Mouse (Mus musculus) C2C12 (cell line): ENCODE measurements at regions not wholly inside any gene's neighbourhood (a gene's known extent, or its start where the extent isn't known, plus 50 kb on each side); places are given as distances from the start of the nearest gene placed in this dataset.

Experiments used
- H3K27me3 ChIP-seq: one replicate; pipeline ENCODE4 v1.6.1; 2011; ENCODE audit not compliant: control insufficient read depth, insufficient read depth, insufficient read length
- H3K36me3 ChIP-seq: one replicate; pipeline ENCODE4 v1.6.1; 2011; ENCODE audit not compliant: control insufficient read depth, insufficient read depth
- H3K4me3 ChIP-seq: one replicate; pipeline ENCODE4 v1.5.1; 2011; ENCODE audit warnings: mild to moderate bottlenecking, control low read depth; ENCODE audit not compliant: poor library complexity, insufficient read depth, severe bottlenecking
- H3K79me2 ChIP-seq: one replicate; pipeline ENCODE4 v1.6.1; 2011; ENCODE audit not compliant: control insufficient read depth, insufficient read depth
- H3K79me3 ChIP-seq: one replicate; pipeline ENCODE4 v1.6.1; 2011; ENCODE audit warnings: low read depth, control low read depth
- H3ac ChIP-seq: one replicate; pipeline ENCODE3; 2011; ENCODE audit warnings: low read depth; ENCODE audit not compliant: control insufficient read depth, insufficient read length
- CEBPB ChIP-seq: IDR thresholded peaks from one replicate; pipeline ENCODE4 v1.6.1; 2011; ENCODE audit warnings: low read depth, mild to moderate bottlenecking, control low read depth, moderate library complexity
- CTCF ChIP-seq: IDR thresholded peaks from one replicate; pipeline ENCODE4 v1.5.1; 2011; ENCODE audit not compliant: control insufficient read depth, insufficient read depth, insufficient read length
- FOSL1 ChIP-seq: IDR thresholded peaks from one replicate; pipeline ENCODE4 v1.8.0; 2011; ENCODE audit warnings: mild to moderate bottlenecking, low read length; ENCODE audit not compliant: poor library complexity, insufficient read depth, severe bottlenecking
- MAX ChIP-seq: IDR thresholded peaks from one replicate; pipeline ENCODE4 v1.6.1; 2011; ENCODE audit warnings: mild to moderate bottlenecking, control low read depth
- MYOD1 ChIP-seq: IDR thresholded peaks from one replicate; pipeline ENCODE4 v1.6.1; 2011; ENCODE audit warnings: low read depth; ENCODE audit not compliant: control insufficient read depth, insufficient read length
- MYOG ChIP-seq: IDR thresholded peaks from one replicate; pipeline ENCODE4 v1.6.1; 2011; ENCODE audit not compliant: control insufficient read depth, insufficient read length; ENCODE audit errors: extremely low read depth
- USF1 ChIP-seq: IDR thresholded peaks from one replicate; pipeline ENCODE4 v1.6.1; 2011; ENCODE audit warnings: low read depth, mild to moderate bottlenecking, control low read depth, moderate library complexity

DNA sequence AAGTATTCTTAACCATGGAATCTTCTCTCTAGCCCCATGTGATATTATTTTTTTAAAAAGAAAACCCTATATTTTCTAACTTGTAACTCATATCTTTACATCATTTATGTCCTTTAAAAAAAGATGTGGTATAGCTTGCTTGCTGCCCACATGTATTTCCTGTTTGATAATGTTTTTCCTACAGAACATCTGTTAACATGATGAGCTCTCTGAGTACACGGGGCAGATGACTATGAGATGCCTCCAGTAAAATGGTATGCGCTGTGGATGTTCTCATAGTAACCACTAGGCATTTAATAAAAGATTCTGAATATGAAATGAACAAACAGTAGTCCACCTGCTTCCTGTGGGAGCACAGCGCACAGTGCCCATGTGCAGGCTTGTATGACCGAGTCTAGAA, 101.3 kb upstream of the Gm5148 start:
- H3K79me2 ChIP-seq, result no peaks in the 10 kb centered on the region
- TF ChIP-seq MYOG, result no peak
- no peak for TF ChIP-seq MAX
- no peak for TF ChIP-seq FOSL1
- TF ChIP-seq MYOD1, result no peak
- no peak for TF ChIP-seq CEBPB
- TF ChIP-seq CTCF, result no peak
- no peak for TF ChIP-seq USF1
- H3K79me3 ChIP-seq, result no peaks in the 10 kb centered on the region
- H3K36me3 ChIP-seq, result no peaks in the 10 kb centered on the region
- H3K4me3 ChIP-seq, result no peak overlapping the region
- no peaks in the 10 kb centered on the region for H3K27me3 ChIP-seq
- no peak overlapping the region for H3ac ChIP-seq

DNA sequence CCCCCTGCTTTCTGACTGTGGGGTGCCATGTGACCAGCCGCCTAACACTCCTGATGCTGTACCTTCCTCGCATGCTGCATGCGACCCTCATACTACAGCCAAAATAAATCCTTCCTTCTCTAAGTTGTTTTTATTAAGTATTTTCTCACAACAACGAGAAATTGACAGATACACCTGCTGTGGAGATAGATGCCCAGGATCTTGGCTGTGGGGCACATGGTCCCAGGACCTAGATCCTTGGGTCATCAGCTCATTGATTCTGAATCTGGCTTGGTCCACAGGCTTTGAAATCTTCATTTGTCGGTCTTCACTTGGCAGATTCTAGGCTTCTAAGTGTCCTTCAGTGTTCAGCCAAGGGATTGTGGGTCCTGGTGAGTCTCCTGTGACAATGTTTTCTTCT, 100.4 kb upstream of the Gm5148 start:
- H3K36me3 ChIP-seq, result no peaks in the 10 kb centered on the region
- H3K79me2 ChIP-seq, result no peaks in the 10 kb centered on the region
- H3K79me3 ChIP-seq, result no peaks in the 10 kb centered on the region
- H3K27me3 ChIP-seq, result no peaks in the 10 kb centered on the region
- H3ac ChIP-seq, result no peak overlapping the region
- H3K4me3 ChIP-seq, result no peak overlapping the region
- no peak for TF ChIP-seq MAX
- TF ChIP-seq FOSL1, result no peak
- TF ChIP-seq CEBPB, result no peak

DNA sequence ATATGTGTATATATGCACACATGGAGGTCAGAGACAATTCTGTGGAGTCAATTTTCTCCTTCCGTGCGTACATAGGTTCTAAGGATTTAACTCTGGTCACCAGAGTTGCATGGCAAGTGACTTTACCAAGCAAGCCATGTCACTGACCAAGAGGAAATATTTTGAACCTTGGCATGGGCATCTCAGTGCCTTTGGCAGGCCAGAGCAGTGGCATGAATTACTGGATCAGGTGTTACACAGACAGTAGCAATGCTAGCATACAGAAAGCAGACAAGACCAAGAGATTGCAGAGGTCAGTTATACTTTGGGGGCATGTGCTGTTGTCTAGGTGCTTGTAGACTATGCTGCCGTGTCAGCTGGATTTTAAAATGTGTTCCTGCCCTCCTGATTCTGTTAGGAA, 95.2 kb upstream of the Gm5148 start:
- Histone ChIP-seq H3K4me3 (no peak overlapping the region), H3K79me2 (no peaks in the 10 kb centered on the region), H3K36me3 (no peaks in the 10 kb centered on the region), H3ac (no peak overlapping the region), H3K27me3 (no peaks in the 10 kb centered on the region), H3K79me3 (no peaks in the 10 kb centered on the region)
- TF ChIP-seq USF1 (no peak), MYOG (no peak), CTCF (no peak), FOSL1 (no peak), MYOD1 (no peak), MAX (no peak), CEBPB (no peak)

DNA sequence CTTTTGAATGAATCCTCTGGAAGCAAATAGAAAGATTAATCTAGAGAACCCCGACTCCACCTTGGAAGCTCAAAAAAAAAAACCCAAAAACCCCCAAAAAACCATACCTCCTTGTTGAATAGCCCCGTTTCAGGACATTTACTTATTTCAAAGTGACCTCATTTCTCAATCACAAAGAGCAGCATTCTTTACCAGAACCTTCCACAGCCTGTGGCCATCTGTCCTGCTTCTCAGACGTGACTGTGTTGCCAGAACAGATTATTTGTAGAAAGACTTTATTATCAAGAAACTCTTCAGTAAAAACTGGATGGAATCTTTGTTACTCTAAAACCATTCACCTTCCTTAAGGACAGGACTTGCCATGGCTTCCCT, 93.1 kb upstream of the Gm5148 start:
- no peaks in the 10 kb centered on the region for H3K27me3 ChIP-seq
- H3K4me3 ChIP-seq, result no peak overlapping the region
- no peak for TF ChIP-seq MAX
- TF ChIP-seq FOSL1, result no peak
- no peak for TF ChIP-seq CTCF
- TF ChIP-seq MYOD1, result no peak
- no peak for TF ChIP-seq CEBPB
- TF ChIP-seq USF1, result no peak
- H3ac ChIP-seq, result no peak overlapping the region
- H3K79me3 ChIP-seq, result no peaks in the 10 kb centered on the region
- no peaks in the 10 kb centered on the region for H3K36me3 ChIP-seq
- no peaks in the 10 kb centered on the region for H3K79me2 ChIP-seq

DNA sequence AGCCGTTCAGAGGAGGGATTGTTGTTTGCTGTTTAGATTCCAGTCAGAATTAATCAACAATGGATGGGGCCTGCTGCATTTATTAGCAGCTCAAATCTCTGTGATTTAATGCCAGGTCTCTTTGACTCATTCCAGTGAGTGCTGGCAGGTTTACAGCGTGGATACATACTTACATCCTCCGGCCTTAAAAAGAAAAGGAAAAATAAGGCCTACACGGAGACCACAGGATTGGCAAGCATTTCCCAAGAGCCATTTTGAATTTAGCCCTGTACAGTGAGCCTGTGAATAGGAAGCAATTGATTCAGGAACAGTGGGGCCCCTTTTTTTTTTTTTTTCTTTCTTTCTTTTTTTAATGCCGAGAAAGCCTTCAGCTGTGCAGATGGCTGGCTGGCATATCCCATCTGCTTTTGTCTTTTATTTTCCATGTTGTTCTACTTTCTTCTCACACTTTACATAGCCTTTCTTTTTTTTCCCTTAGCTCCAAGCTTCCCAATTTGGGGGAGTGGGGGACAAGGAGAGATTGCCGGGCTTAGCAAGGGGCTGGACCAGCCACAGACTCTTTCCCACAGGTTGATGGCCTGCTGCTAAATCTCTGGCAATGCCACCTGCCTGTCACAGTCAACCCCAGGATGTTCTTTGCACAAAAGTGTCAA, 92.6 kb upstream of the Gm5148 start:
- H3ac ChIP-seq, result no peak overlapping the region
- no peaks in the 10 kb centered on the region for H3K27me3 ChIP-seq
- H3K79me2 ChIP-seq, result no peaks in the 10 kb centered on the region
- TF ChIP-seq MAX (no peak), USF1 (no peak), FOSL1 (no peak), MYOG (no peak), CEBPB (no peak), MYOD1 (no peak), CTCF (no peak)
- H3K4me3 ChIP-seq, result no peak overlapping the region
- no peaks in the 10 kb centered on the region for H3K79me3 ChIP-seq
- no peaks in the 10 kb centered on the region for H3K36me3 ChIP-seq

DNA sequence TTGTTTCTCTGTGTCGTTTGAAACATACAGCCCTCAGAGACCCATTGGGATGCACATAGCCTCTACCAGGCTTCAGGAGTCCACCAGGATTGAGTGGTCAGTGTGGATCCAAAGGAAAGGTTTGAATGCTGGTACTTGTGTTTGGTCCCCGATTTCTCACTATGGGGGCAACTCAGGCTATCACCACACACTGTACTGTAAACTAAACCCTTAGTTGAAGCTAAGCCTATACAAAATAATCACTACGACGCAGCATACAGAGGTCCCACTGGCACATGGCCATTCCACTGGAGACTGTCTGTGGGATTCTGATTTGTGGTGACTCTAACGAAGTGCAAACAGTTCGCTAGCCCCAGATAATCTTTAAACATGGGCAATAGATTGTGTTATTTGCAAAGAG, 91.5 kb upstream of the Gm5148 start:
- Histone ChIP-seq H3K36me3 (no peaks in the 10 kb centered on the region), H3K79me2 (no peaks in the 10 kb centered on the region), H3K27me3 (no peaks in the 10 kb centered on the region), H3ac (no peak overlapping the region), H3K79me3 (no peaks in the 10 kb centered on the region), H3K4me3 (no peak overlapping the region)
- TF ChIP-seq MYOD1, result no peak
- TF ChIP-seq MAX, result no peak
- no peak for TF ChIP-seq CEBPB
- TF ChIP-seq CTCF, result no peak
- no peak for TF ChIP-seq MYOG
- no peak for TF ChIP-seq FOSL1
- no peak for TF ChIP-seq USF1
